ENCODE assay signal across 22 mouse cellular contexts in genomic region chr13:97637506-97637905, GRCm38 (mm10).
DNase-seq lines count a peak whose midpoint lies in the region; TF ChIP-seq lines count a peak whose summit lies in the region.
"Had no signal": no experiment of that assay in that cellular context is flagged by ENCODE, and none has a peak within 500 bp of the region (broad histone marks: within the 10 kb centered on the region; RNA-seq: fewer than 3 reads in every experiment).

No protein-coding gene starts in this region.

- intact Hi-C loops in heart, postnatal 10 days (cut with DNase I) = no loop called here
- intact Hi-C loops in left cerebral cortex, adult 2 months (cut with DNase I) = no loop called here
- intact Hi-C loops in left cerebral cortex, postnatal 4 days (cut with DNase I) = no loop called here

- DNase-seq in heart, embryonic 10.5 days (ENCODE audit: low spot score) = peak; percentile 65
- DNase-seq in heart, postnatal 10 days = no peak
- no peak for DNase-seq in left cerebral cortex, adult 2 months (ENCODE audit: extremely low spot score in 1 of 2, low spot score in 2 of 2)
- DNase-seq in left cerebral cortex, postnatal 4 days = no peak
- DNase-seq in ES-CJ7 (ENCODE audit: low read depth, low spot score) = peak; percentile 11
- peak; percentile 76 for DNase-seq in R1 (ENCODE audit: low read depth, low spot score)
- no peak for DNase-seq in thymus, adult 18-20 months
- DNase-seq in Muller cell, postnatal 12 days (ENCODE audit: inconsistent ontology term) = no peak
- DNase-seq: adrenal gland, adult 2 months; adrenal gland, postnatal 10 days; adrenal gland, postnatal 25 days; cerebellum, adult 11 months; cerebellum, adult 18-20 months; cerebellum, adult 8-10 months; cerebellum, adult 9-11 months; cerebellum, postnatal 14 days; forebrain, postnatal 0 days had no signal

- 84% methylated on average over 6 of the region's 6 CpGs for WGBS in heart, embryonic 10.5 days

- H3K27me3 ChIP-seq in heart, embryonic 10.5 days (ENCODE audit: insufficient read depth, poor library complexity, severe bottlenecking) = no peaks in the 10 kb centered on the region
- H3K27me3 ChIP-seq: embryonic facial prominence, embryonic 12.5 days; forebrain, embryonic 13.5 days; forebrain, embryonic 15.5 days had no signal

- no peak overlapping the region for H3K4me3 ChIP-seq in heart, embryonic 10.5 days
- no peak overlapping the region for H3K4me3 ChIP-seq in left cerebral cortex, adult 2 months
- H3K4me3 ChIP-seq: embryonic facial prominence, embryonic 10.5 days; embryonic facial prominence, embryonic 12.5 days; forebrain, embryonic 13.5 days; forebrain, embryonic 15.5 days had no signal

- H3K9me3 ChIP-seq in heart, embryonic 10.5 days = no peaks in the 10 kb centered on the region
- H3K9me3 ChIP-seq: embryonic facial prominence, embryonic 10.5 days; embryonic facial prominence, embryonic 12.5 days; forebrain, embryonic 13.5 days; forebrain, embryonic 15.5 days had no signal

- H3K4me1 ChIP-seq in heart, embryonic 10.5 days = peaks cover 42% of the 10 kb centered on the region

- TF ChIP-seq CTCF in left cerebral cortex, adult 2 months (IDR thresholded peaks at IDR 0.05) = no peak

- H3K27ac ChIP-seq in heart, embryonic 10.5 days = no peak overlapping the region
- H3K27ac ChIP-seq in left cerebral cortex, adult 2 months = peak overlapping the region; percentile 21; the same call in 1 of the 2 replicates
- H3K27ac ChIP-seq: embryonic facial prominence, embryonic 10.5 days; embryonic facial prominence, embryonic 12.5 days; forebrain, embryonic 13.5 days had no signal

- H3K36me3 ChIP-seq in heart, embryonic 10.5 days = no peaks in the 10 kb centered on the region
- H3K36me3 ChIP-seq: embryonic facial prominence, embryonic 10.5 days; embryonic facial prominence, embryonic 12.5 days; forebrain, embryonic 15.5 days; G1E had no signal

Comparison
In these comparisons a context has a peak if more than half of its experiments do, and no peak if none do; other contexts are left out.
1. DNase-seq: peak in heart, embryonic 10.5 days (single experiment), ES-CJ7 (single experiment) and R1 (single experiment); none in heart, postnatal 10 days (0 of 2), left cerebral cortex, adult 2 months (0 of 2), left cerebral cortex, postnatal 4 days (single experiment), thymus, adult 18-20 months (0 of 2) and Muller cell, postnatal 12 days (single experiment).